Mouse (Mus musculus) kidney, adult 2 months (tissue): ENCODE results near the gene Lhb.

Experiments
- CTCF ChIP-seq: fragments of 200-500 bp; conservative IDR thresholded peaks from 2 replicates; pipeline ENCODE4 v1.5.1; 2011; ENCODE audit warnings: low read depth, mild to moderate bottlenecking, control low read depth, low read length, moderate library complexity, mixed read lengths; ENCODE audit not compliant: insufficient read depth, insufficient read length
- POLR2A ChIP-seq: fragments of 200-500 bp; IDR thresholded peaks from one replicate; pipeline ENCODE4 v1.6.1; 2011; ENCODE audit warnings: low read depth, low read length, control low read depth

- TF ChIP-seq CTCF (no peak), POLR2A (no peak)
Measured at GRCm38 (mm10) chr7:45465112-45465511, 44.5 kb downstream of the Lhb start.
